Mouse (Mus musculus) brain, embryonic 14.5 days (tissue): ENCODE data around the gene Disp2. TPM values are rescaled to one million over a fixed set of nuclear protein-coding genes. Genes with fewer than 3 reads are reported as not detected.

ENCODE experiments used
- DNase-seq: peaks from one replicate; pipeline ENCODE4 v3.0.0-alpha.2; 2011; ENCODE audit warnings: low read depth
- CTCF ChIP-seq: fragments of 200-500 bp; IDR thresholded peaks from 2 replicates; pipeline ENCODE4 v1.5.1; 2012; ENCODE audit warnings: inconsistent platforms, mild to moderate bottlenecking, moderate library complexity, borderline replicate concordance; ENCODE audit not compliant: insufficient read depth, insufficient read length; ENCODE audit errors: extremely low read depth
- POLR2A ChIP-seq: fragments of 200-500 bp; IDR thresholded peaks from 2 replicates; pipeline ENCODE4 v1.6.1; 2012; ENCODE audit warnings: mild to moderate bottlenecking, inconsistent platforms, borderline replicate concordance; ENCODE audit not compliant: poor library complexity, insufficient read depth, insufficient read length, severe bottlenecking; ENCODE audit errors: extremely low read depth
- polyA plus RNA-seq: library from polyadenylated mRNA; depleted of rRNA; stranded (reverse); fragments of >200 nt; gene quantifications from 2 replicates; pipeline ENCODE4 v1.2.3, GENCODE M21; 2012; rRNA removed

The Disp2 gene
- 75.9 and 108 TPM in 2 replicates for polyA plus RNA-seq

DNA sequence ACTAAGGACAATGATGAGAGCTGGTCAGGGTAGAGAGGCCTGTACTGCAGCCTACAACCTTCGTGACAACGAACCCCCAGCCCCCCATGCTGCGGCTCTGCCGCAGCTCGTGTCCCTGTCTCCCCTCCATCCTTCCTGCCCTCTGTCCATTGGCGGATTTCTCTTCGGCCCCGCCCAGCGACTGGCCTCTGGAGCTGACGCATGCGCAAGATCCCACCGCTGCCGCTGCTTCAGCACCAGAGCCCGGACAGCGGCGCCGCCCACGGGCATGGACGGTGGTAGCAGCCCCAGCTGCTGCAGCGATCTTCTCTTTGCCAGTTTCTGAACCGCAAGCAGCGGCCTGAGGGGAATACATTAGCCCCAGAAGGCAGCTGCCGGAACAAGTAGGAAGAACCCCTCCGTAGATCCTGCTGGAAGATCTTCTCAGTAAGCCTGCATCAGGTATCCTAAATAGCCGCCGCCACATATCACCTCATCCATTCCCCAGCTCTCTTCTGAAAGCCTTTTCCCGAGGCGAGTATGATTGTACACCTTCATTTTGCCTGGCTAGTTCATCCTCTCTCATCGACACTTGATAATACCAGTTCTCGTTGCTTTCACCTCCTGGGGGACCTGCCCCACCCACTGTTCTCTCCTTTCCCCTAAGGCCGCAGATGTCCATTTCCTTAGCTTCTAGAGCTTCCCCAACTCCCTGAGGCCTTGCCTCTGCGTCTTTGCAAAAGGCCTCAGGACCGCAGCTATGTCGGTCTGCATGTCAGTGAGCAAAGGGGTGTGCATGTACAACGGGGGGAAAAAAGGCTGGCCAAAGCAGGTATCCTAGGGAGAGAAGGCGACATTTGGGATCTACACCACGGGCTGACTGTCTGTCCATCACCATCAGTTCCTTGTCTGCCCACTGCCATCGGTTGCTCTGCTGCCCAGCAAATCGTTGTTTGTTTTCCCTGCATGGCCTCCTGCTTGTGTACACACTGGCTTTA, at the start of gene Disp2:
Gene Disp2, plus strand, starts transcription at position 216 of the 977 bp plus-strand sequence.
- DNase-seq, result peak; percentile 98
- peak; percentile 53; the same call in 1 of the 2 replicates for TF ChIP-seq POLR2A
- TF ChIP-seq CTCF, result peak; percentile 29; the same call in 1 of the 2 replicates

GRCm38 (mm10) chr2:118729816-118730621, 49.5 kb upstream of the Disp2 start:
- TF ChIP-seq CTCF (no peak), POLR2A (no peak)
- DNase-seq, result no peak

DNA sequence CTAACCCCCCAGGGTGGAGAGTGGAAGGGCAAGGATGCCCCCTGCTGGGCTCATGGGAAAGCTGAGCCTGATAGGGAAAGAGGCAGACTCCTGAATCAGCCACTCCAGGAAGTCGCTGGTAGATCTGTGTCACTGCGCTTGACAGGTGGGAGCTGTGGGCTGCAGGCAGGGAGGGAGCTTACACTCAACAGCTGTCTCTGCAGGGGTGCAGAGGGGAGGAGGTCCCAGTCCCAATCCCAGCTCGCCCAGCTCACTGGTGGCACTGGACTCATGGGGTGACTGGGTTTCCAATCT, 49.0 kb upstream of the Disp2 start:
- peak; percentile 65 for DNase-seq
- TF ChIP-seq POLR2A, result no peak
- peak; percentile 59 for TF ChIP-seq CTCF

- DNase-seq, result no peak
- TF ChIP-seq POLR2A (no peak), CTCF (no peak)
Observed at GRCm38 (mm10) chr2:118731981-118732380, 47.5 kb upstream of the Disp2 start.

DNA sequence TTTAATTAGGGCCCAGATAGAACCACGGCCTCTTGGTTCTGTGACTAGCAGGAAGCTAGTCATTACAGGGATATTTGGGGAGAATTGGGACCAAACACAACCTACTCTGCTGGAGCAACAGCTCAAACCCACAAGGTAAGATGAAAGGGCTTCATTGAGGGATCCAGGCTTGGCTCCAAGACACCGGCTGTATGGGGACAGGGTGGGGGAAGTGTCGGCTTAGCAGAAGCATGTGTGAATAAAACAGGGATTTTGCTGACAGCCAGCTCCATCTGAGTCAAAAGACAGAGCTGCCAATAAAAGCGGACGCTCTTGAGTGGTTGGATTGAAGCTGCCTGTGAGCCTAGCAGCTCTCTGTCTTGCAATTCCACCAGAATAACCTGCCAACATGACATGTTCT, 46.2 kb upstream of the Disp2 start:
- DNase-seq, result peak; percentile 88
- TF ChIP-seq POLR2A (no peak), CTCF (no peak)

DNA sequence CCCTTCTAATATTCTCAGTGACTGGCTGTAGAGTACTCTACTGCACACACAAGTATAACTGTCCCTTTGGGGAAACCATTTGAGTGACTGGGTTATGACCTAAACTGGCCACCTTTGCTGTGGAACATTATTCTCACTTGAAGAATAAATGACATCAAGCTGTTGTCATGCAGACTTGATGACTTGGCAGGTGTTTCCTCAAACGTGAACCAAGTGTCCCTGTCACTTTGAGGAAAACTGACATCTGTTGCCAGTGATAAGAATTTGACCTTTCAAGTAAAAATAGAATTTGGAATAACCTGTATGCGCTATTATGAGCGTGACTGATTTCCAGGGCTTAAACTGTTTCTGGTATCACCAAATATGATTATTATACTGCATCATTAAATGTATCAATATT, 39.2 kb upstream of the Disp2 start:
- DNase-seq, result no peak
- TF ChIP-seq POLR2A (no peak), CTCF (no peak)

GRCm38 (mm10) chr2:118741183-118741582, 38.3 kb upstream of the Disp2 start:
- TF ChIP-seq CTCF, result no peak
- no peak for TF ChIP-seq POLR2A
- DNase-seq, result no peak

DNA sequence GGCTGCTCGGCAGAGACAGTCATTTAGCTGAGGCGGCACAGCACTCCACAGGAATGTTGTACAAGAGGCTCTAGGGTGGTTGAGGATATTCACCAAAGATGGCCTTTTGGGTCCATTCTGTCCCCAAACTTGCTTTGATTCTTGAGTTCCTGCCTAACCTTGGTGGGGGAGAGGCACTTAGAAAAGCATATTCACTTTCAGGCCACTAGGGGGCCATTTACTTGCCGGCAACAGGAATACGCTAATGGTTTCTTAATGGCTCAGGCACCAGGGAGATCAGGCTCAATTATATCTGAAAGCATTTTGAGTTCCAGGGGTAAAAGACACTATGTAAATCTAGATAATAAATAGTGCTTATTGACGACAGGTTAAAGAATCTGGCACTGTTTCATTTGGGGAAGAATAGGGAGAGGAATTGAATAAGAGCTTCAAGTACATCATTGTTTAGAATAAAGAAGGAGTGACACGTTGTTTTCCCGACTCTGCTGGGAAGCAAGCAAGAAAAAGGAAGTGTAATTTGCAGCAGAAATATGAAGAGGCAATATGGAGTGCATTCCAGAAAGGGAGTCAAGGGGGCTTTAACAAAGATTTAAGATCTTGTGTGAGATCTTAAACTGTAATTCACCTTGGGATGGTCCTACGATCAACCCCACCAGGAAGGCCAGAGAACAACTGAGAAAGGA, 36.1 kb upstream of the Disp2 start:
- peak; percentile 83 for DNase-seq

GRCm38 (mm10) chr2:118744621-118745020, 34.9 kb upstream of the Disp2 start:
- TF ChIP-seq POLR2A, result no peak
- no peak for TF ChIP-seq CTCF
- DNase-seq, result no peak

More for the DNA sequence above, 36.1 kb upstream of the Disp2 start:
- TF ChIP-seq POLR2A (no peak), CTCF (peak; percentile 83; the same call in 1 of the 2 replicates)

DNA sequence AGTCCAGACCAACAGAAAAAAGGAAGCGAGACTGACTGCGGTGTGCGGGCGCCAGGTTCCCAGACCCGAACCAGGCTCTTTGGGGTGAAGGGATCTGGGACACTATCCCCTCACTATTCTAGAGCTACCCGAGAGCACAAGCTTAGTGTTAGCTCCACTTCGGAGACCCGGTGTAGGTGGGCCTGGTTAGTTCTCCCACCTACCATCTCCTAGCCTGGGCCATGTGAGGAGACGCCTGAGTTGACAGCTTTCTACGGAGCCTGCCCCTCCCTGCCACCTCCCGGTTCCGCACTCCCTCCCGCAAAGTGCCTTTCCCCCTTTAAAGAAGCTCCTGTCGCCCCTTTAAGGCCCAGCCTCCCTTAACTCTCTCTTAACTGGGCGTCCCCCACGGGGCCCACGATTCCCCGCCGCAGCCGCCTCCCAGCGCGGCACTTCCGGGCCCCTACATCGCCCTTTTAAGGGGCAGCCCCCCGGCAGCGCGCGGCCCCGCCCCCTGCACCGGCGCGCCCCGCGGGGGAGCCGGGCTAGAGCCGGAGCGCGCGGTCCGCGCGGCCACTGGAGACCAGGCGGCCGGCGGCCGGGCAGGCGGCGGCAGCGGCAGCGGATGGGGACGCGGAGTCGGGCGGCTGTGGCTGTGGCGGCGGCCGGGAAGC, 34.2 kb upstream of the Disp2 start, which contains the start of gene Inafm2:
Gene Inafm2, plus strand, starts transcription at position 527 of the 653 bp plus-strand sequence.
- peak; percentile 97 for DNase-seq
- TF ChIP-seq CTCF (no peak), POLR2A (peak; percentile 84)

GRCm38 (mm10) chr2:118745915-118746901, 33.3 kb upstream of the Disp2 start:
- DNase-seq, result peak; percentile 46
- TF ChIP-seq CTCF, result no peak
- TF ChIP-seq POLR2A, result no peak
